Mouse (Mus musculus): ENCODE data around the gene Ndufb6. TPM values are rescaled to one million over a fixed set of nuclear protein-coding genes. Genes with fewer than 3 reads are reported as not detected.

Ndufb6 gene
- polyA plus RNA-seq (2014; fragmentation: Illumina TruSeq; extraction: RNeasy Lipid Tissue Mini Kit (QIAGEN cat#74804); ENCODE audit: low read depth, low replicate concordance) = 133 TPM

GRCm38 (mm10) chr4:40279276-40279900, at the start of gene Ndufb6:
Gene Ndufb6, minus strand, starts transcription at chr4:40279421.

GRCm38 (mm10) chr4:40269430-40270032, 9.7 kb downstream of the Ndufb6 start, which contains the start of the genes Smim27 and Topors:
Gene Smim27, plus strand, starts transcription at chr4:40269579.
Gene Topors, minus strand, starts transcription at chr4:40269850.

GRCm38 (mm10) chr4:40239409-40240271, 39.6 kb downstream of the Ndufb6 start, which contains the start of gene Ddx58:
Gene Ddx58, minus strand, starts transcription at chr4:40239828.

Other genes with a start within 250 kb of the Ndufb6 start
- 126 TPM for gene Aco1, start 136.3 kb downstream of the Ndufb6 start, polyA plus RNA-seq (2014; fragmentation: Illumina TruSeq; extraction: RNeasy Lipid Tissue Mini Kit (QIAGEN cat#74804); ENCODE audit: low read depth, low replicate concordance)
- gene Ddx58, start 39.6 kb downstream of the Ndufb6 start, polyA plus RNA-seq (2014; fragmentation: Illumina TruSeq; extraction: RNeasy Lipid Tissue Mini Kit (QIAGEN cat#74804); ENCODE audit: low read depth, low replicate concordance) = 22.1 TPM
- gene Smim27, start 9.8 kb downstream of the Ndufb6 start, polyA plus RNA-seq (2014; fragmentation: Illumina TruSeq; extraction: RNeasy Lipid Tissue Mini Kit (QIAGEN cat#74804); ENCODE audit: low read depth, low replicate concordance) = 17.5 TPM
- gene Topors, start 9.6 kb downstream of the Ndufb6 start, polyA plus RNA-seq (2014; fragmentation: Illumina TruSeq; extraction: RNeasy Lipid Tissue Mini Kit (QIAGEN cat#74804); ENCODE audit: low read depth, low replicate concordance) = 17.9 TPM
- gene Tmem215, start 192.8 kb upstream of the Ndufb6 start, polyA plus RNA-seq (2014; fragmentation: Illumina TruSeq; extraction: RNeasy Lipid Tissue Mini Kit (QIAGEN cat#74804); ENCODE audit: low read depth, low replicate concordance) = not detected

All from adipose tissue, adult 10 weeks (tissue).